Mouse (Mus musculus): ENCODE measurements around the gene Cat. TPM values are rescaled to one million over a fixed set of nuclear protein-coding genes. Genes with fewer than 3 reads are reported as not detected.

Cat gene
- total RNA-seq, 2 experiments from 2014 or later: 301 to 478 TPM

DNA sequence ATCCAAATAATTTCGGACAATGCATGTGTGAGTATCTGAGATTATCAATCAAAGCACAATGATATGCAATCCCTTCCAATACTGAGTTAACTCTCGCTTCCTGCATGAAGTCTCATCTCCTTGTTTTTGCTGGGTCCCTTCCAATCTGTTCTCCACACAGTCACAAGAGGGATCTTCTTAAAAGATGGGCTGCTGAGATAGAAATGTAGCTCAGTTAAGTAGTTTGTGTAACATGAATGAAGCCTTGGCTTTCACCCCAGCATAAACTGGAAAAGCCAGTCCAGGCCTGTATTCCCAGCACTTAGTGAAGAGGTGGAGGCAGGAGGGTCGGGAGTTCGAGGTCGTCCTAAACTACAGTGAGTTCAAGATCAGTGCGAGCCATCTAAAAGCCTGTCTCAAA lies 38.6 kb downstream of the Cat start:
- ATAC-seq (replicated peaks; ENCODE audit: low FRiP score, poor library complexity, severe bottlenecking): no peak

DNA sequence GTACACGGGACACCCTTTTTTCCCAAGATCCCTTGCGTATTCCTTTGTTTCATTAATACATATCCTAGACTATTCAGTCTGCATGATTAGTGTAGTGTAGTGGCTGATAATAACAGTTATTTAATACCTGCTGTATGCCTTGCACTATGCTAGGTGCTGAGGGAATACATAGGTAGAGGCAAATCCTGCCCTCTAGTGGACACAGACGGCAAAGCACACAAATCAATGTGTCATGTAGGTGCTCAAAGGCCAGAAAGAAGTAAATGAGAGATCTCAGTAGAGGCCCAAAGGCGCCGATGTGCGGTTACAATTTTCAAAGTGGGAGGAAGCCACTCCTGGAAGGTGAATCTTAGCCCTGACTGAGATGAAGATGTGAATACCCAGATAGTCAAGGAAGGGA lies 39.2 kb downstream of the Cat start:
- peak; percentile 81 for ATAC-seq (replicated peaks; ENCODE audit: low FRiP score, poor library complexity, severe bottlenecking)

DNA sequence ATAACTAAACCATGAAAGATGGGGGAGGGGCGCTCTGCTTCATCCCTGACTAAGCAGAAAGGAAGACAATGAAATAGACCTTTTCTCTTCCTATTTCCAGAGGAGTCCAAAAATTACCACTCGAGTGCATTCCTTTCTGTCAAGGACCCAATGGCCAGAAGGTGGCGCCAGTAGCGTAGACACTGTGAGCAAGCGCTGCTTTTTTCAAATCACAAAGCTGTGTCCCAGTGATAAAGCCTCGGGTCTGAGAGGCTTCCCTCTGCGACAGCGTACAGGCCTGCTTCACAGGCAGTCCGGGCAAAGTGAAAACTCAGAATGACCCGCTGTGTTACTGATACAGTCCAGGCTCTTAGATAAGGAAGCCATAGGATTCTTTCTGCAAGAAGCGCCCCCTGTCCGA lies 45.2 kb downstream of the Cat start:
- ATAC-seq (replicated peaks; ENCODE audit: low FRiP score, poor library complexity, severe bottlenecking): peak; percentile 66; the same call in 1 of the 2 replicates

DNA sequence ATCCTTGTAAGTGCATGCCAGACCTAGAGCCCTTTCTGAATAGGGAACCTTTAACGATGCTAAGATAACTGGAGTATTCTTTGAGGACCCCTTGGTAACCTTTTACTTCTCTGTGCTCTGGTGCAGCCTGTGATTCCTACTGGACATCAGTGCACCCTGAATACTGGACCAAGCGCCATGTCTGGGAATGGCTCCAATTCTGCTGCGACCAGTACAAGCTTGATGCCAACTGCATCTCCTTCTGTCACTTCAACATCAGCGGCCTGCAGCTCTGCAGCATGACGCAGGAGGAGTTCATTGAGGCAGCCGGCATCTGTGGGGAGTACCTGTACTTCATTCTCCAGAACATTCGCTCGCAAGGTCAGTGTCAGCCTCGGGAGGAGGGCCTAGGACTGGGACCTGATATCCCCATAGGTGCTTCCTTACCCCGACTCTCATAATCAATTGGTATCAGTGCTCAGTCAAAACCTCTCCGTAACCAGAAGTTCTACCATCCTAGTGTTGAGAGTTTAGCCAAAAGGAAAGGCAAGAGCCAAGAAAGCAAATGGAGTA lies 45.8 kb downstream of the Cat start:
- no peak for ATAC-seq (replicated peaks; ENCODE audit: low FRiP score, poor library complexity, severe bottlenecking)

DNA sequence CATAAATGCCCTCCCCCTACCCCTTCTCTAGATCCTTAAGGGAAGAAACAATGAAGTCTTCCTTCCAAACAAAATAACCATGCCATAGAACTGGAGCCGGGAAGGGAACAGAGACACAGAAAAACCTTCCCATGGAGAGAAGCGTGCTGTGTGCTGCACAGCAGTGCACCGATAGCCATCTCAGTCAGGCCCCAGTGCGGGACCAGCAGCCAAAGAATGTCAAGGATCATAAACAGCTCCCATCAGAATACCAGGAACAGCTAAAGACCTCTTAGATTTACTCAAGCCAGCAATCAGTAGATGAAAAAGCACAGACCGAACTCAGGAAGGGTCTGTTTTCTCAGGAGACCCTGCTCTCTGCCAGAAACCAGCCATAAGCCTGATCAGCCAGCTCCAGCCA lies 48.4 kb downstream of the Cat start:
- ATAC-seq (replicated peaks; ENCODE audit: low FRiP score, poor library complexity, severe bottlenecking): no peak

DNA sequence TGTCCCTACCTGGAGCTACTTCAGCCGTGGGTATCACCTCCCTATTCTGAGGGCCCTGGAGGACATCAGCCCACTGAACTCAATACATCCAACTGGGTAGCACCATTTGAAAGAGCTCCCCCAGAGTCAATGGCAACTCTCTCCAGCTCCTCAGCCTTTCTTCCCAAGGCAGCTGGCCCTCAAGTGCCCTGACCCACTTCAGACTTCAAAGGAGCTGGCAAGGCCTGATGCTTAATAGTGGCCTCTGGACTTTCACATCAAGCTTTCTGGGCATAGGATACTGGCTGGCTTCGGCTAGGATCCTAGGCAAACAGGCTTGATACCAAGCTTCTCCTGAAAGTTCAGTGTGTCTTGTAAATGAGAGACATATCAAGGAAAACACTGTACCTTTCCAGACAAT lies 49.9 kb downstream of the Cat start:
- ATAC-seq (replicated peaks; ENCODE audit: low FRiP score, poor library complexity, severe bottlenecking): no peak

DNA sequence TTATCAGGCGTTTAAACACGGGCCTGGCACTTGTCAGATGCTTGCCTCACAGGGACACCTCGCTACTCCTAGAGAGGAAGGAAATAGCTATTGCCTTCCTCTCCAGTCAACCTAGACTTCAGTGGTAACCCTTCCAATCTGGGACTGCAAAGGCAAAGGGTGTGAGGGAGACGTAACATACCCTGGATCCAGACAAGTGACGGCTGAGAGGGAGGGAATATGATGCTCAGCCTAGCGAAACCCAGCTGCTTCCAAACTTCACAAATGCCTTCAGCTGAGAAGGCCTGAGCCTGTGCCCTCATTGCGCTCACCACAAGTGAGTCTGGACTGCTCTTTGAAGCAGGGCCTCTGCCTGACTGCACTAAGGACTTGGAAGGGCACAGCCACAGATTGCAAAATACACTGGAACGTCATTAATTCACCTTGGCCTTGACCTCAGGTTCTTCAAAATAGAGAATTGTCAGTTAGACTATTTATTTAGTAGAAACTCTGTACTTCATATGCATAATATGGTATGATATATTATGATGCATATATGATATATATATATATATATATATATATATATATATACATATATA lies 52.2 kb downstream of the Cat start:
- ATAC-seq (replicated peaks; ENCODE audit: low FRiP score, poor library complexity, severe bottlenecking): no peak

DNA sequence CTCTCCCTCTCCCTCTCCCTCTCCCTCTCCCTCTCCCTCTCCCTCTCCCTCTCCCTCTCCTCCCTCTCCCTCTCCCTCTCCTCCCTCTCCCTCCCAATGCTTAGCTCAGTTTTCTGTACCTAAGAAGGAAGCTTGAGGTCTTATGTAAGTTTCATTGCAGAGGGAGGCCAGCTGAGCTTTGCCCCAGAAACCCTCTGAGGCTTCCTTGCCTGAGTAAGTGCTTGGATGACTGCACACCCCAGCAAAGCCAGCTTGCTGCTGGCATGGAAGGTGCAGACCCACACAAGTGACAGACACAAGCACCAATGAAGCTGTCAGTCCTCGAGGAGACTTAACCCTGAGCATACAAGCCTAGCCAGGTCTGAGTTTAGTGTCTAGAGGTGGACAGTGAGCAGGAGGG lies 54.2 kb downstream of the Cat start:
- no peak for ATAC-seq (replicated peaks; ENCODE audit: low FRiP score, poor library complexity, severe bottlenecking)

DNA sequence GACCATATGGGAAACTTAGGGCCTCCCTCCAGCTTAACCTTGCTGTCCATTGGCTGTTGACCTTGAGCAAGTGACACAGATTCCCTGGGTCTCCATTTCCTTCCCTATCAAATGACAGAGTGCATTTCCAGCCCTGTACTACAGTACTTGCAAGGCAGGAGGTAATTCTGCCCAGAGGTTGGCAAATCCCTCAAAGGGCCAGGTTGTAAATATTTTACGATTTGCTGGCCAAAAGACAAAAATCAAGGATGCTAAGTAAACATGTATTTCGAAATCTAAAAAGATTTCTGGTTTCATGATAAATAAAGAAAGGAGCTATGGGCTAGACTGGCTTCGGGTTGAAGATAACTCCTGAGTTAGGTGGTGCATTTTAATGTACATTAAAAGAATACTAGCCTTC lies 56.6 kb downstream of the Cat start:
- no peak for ATAC-seq (replicated peaks; ENCODE audit: low FRiP score, poor library complexity, severe bottlenecking)

DNA sequence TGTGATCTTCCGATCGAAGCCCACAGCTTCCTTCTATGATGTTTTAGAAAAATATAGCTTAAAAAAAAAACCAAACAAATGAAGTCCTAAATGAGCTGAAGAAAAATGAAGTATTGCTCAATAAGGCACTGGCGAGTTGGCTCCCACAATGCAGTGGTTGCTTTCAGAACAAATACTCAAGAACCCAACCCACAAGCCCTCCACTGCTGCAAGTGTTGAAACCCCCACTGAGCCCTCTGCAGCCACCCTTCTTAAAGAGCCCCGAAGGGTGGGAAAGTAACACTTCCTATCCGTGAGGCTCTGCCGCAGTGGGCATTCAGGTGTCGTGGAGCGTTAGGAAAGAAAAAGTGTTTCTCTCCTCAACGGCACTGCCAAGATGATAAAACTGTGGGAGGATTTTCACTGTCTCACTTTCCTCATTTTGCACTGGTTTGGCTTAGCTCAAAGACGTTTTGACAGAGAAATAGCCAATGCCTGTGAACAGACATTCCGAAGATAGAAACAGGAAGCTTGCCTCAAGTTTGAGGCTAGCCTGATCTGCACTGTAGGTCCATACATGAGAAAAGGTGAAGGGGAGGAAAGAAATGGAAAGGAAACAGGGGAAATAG lies 59.4 kb downstream of the Cat start:
- no peak for ATAC-seq (replicated peaks; ENCODE audit: low FRiP score, poor library complexity, severe bottlenecking)

DNA sequence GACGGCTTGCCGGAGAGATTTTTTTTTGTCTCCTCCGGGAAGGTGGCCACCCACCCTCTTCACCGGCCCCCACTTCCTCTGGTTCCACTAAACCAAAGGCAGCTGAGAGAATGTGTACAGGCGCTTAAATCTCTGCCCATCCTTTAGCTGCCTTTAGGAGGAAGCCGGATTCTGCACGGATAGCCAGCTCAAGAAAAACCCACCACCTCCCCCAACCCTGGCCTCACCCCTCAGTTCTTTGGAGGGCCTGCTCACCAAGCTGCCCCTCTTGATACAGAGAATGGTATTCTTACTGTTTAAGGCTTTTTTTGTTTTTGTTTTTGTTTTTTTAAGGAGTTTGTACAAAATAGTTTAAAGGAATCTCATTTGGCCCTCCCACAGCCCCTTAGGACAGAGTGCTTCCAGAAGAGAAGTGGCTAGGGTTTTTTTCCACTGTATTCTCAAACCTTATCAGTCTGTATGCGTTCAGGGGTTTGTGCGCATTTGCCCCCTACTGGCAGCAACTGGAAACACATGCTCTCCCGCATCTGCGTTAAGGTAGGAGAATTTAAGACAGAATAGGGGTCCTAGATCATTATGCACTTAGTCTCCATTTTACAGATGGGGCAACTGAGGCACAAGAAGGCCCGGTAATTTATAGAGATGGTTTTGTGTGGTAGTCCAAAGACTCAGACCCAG lies 60.5 kb downstream of the Cat start:
- ATAC-seq (replicated peaks; ENCODE audit: low FRiP score, poor library complexity, severe bottlenecking): peak; percentile 80

DNA sequence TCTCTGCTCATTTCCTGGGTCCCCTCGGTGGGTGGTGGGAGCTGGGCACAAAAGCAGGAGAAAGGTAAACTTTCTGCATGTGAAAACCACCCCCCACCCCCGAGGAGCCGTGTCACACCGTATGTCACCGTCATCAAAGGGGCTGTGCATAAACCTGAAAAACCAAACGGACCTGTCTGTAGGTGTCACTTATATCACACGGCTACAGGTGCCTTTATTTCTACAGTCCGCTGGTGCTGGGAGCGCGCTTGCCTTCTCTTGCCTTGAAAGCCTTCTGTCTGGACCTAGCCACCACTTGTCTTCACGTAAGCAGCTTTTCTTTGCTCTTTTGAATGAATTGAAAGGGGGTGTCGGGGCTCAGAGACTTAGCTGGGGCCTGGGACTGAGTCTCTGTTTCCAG lies 61.1 kb downstream of the Cat start:
- no peak for ATAC-seq (replicated peaks; ENCODE audit: low FRiP score, poor library complexity, severe bottlenecking)

DNA sequence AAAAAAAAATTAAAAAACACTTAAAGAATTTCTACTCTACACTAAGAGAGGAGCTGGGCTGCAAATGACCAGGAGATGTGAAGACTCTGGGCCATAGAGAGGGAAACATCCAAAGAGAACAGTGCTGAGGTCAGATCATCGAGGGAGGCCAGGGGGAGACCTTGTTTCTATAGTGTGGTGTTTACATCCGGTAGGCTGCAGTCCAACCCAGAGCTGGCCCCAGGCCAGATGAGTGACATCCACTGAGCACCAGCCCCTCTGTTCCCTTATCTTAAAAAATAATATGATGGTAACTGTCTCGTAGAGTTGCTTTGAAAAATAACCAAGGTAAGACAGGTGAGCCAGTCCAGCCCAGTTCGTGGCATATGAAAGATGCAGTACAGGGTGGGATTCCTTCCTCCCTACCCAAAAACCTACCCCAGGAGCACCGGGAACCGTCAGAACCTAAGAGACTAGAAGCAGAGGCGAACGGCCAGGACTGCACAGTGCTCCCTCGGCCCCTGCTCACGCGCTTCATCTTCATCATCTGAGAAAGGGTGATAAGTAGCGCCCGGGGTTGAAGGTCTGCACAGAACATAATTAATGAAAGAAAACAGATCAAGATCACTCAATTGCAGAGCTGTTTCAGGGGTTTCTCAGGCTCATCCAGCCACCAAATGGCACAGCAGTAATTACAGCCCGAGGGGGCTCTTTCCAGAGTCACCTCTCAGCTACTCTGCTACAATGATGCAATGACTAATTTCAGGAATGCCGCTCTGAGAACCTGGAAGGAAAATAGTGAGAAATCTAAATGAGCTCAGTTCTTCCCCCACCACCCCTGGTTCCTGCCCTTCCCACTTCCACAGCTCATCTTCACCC lies 64.1 kb downstream of the Cat start:
- no peak for ATAC-seq (replicated peaks; ENCODE audit: low FRiP score, poor library complexity, severe bottlenecking)

DNA sequence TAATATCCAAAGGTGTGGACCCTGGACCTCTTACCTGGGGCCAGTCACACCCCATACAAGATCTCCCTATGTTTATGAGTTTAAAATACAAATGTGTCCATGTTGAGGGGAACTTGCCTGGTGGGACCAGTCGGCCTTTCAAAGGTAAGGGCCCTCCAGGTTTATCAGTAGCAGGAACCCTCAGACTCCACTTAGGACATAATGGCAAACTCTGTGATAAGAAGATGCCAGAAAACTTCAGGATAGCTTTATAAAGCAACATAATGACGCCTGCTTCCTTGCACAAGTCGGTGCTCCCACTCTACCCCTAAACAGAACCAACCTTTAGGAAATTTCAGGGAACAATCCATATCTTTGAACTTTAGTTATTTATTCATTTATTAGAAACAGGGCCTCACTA lies 69.2 kb downstream of the Cat start:
- ATAC-seq (replicated peaks; ENCODE audit: low FRiP score, poor library complexity, severe bottlenecking): no peak

DNA sequence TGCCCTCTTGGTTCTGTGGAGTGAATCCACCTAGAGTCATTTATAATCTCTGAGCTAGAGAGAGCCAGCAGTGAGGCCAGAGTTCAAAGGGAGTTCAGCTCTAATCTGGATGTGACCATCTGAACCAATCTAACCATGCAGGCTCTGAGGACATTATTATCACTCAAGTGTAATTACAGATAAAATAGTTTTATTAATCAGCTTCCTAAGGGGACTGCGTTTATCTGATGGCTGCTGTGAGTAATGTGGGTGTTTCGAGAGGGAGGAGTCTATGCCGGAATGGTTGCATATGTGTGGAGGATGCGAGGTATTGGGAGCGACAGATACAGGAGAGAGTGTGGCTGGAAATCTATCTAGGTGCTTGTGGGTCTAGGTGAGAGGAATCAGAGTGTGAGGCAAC lies 71.6 kb downstream of the Cat start:
- no peak for ATAC-seq (replicated peaks; ENCODE audit: low FRiP score, poor library complexity, severe bottlenecking)

DNA sequence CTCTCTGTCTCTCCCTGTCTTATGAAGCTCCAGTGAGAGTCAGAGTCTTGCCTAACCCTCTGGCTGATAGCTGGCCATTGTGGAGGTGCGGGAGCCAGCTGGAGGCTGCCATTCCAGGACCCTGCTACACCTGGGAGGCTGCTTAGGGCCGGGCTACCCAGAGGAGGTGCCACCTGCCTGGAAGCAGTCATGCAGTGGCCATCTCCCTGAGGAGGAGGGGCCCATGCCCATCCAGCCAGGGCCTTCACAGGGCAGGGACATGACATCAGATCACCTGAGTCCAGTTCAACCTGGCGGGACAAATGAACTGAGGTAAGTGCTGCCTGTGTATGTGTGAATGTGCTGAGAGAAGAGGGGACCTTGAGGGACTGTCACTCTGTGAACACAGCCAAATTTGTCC lies 73.1 kb downstream of the Cat start:
- no peak for ATAC-seq (replicated peaks; ENCODE audit: low FRiP score, poor library complexity, severe bottlenecking)

DNA sequence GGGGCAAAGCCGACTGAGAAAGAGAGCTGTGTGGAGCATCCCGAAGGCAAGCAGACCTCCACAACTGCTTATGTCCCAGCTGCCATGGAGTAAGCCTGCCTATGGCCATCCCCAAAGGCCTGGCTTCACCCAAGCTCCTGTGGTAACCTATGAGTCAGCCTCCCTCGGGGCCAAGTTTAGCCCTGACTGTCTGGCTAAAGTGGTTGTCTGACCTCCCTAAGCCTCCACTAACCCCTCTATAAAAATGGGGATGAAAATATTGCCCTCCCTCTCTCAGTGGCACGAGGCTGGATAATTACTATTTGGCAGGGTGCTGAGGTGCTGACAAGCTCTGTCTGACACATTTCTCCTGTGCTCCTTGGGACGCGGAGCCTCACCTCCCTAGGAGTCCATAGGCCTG lies 73.6 kb downstream of the Cat start, which contains the start of gene Elf5:
Elf5 (plus strand) TSS at position 341 of the 400 bp plus-strand sequence.
- no peak for ATAC-seq (replicated peaks; ENCODE audit: low FRiP score, poor library complexity, severe bottlenecking)

DNA sequence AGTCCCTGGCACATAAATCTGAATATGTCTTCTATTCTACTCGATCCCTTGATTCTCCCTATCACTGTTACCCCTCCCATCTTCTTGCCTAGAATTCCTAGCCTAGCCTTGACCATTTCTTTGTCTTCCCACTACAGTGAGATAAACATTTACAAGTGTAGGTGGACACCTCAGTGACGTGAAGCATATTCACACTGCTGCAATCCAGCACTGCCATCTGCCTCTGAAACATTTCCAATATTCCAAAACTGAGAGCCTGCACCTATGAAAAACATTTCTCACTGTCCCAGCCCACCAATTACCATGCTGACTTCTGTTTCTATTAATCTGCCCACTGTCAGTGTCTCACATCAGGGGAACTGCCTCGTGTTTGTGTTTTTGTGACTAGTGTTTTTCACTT lies 78.7 kb downstream of the Cat start:
- ATAC-seq (replicated peaks; ENCODE audit: low FRiP score, poor library complexity, severe bottlenecking): no peak

All from erythroblast, adult 5-6 weeks (primary cell).